Mouse (Mus musculus) heart, embryonic 11.5 days (tissue): Measurements from ENCODE around the gene Atn1. TPM values are rescaled to one million over a fixed set of nuclear protein-coding genes. Genes with fewer than 3 reads are reported as not detected.
"Not testable (repeated sequence)": the region's sequence is repeated elsewhere in the genome, so short reads cannot be mapped to it uniquely, and the experiment has no call there.

ENCODE experiments used
- ATAC-seq: fragments of 200-750 bp; cut with Nextera tagmentation; replicated peaks from 2 replicates; pipeline ENCODE4 v1.8.0; 2017; ENCODE audit warnings: moderate library complexity; ENCODE audit not compliant: insufficient number of reproducible peaks, low FRiP score, low TSS enrichment
- H3K27ac ChIP-seq: fragments of 300-500 bp; sonication (generic); 2 replicates; pipeline ENCODE4 v1.5.1; 2014; ENCODE audit warnings: mild to moderate bottlenecking, low read depth, low read length
- H3K27me3 ChIP-seq: fragments of 300-500 bp; sonication (generic); 2 replicates; pipeline ENCODE4 v1.6.1; 2014; ENCODE audit warnings: mild to moderate bottlenecking, low read length, mixed read lengths; ENCODE audit not compliant: control insufficient read depth, insufficient read depth
- H3K36me3 ChIP-seq: fragments of 300-500 bp; sonication (generic); 2 replicates; pipeline ENCODE4 v1.6.1; 2014; ENCODE audit warnings: mild to moderate bottlenecking, low read length, moderate library complexity, mixed read lengths; ENCODE audit not compliant: control insufficient read depth, insufficient read depth
- H3K4me1 ChIP-seq: fragments of 300-500 bp; sonication (generic); 2 replicates; pipeline ENCODE4 v1.6.1; 2014; ENCODE audit warnings: low read length; ENCODE audit not compliant: control insufficient read depth, insufficient read depth
- H3K4me2 ChIP-seq: fragments of 300-500 bp; sonication (generic); 2 replicates; pipeline ENCODE4 v1.6.1; 2014; ENCODE audit warnings: mild to moderate bottlenecking, moderate library complexity
- H3K4me3 ChIP-seq: fragments of 300-500 bp; sonication (generic); 2 replicates; pipeline ENCODE4 v1.5.1; 2014; ENCODE audit warnings: low read depth, low read length
- H3K9ac ChIP-seq: fragments of 300-500 bp; sonication (generic); 2 replicates; pipeline ENCODE4 v1.6.1; 2014; ENCODE audit warnings: mild to moderate bottlenecking, low read depth, low read length, moderate library complexity
- H3K9me3 ChIP-seq: fragments of 300-500 bp; sonication (generic); replicated peaks from 2 replicates; pipeline ENCODE4 v1.6.1; 2016; ENCODE audit warnings: low read length; ENCODE audit not compliant: control insufficient read depth
- whole genome bisulfite sequencing: fragments of 180-500 bp; shearing (Covaris S2); extraction: QIAGEN DNeasy Blood & Tissue Kit; methylation state at CpG from one replicate; pipeline ENCODE4 v1.1.7; 2014; ENCODE audit not compliant: insufficient replicate concordance; 5-methylcytosine and 5-hydroxymethylcytosine counted together
- polyA plus RNA-seq: library from polyadenylated mRNA; unstranded; fragments of >200 nt; fragmentation: Nextera tagmentation; extraction: Ambion mirVana; gene quantifications from 2 replicates; pipeline ENCODE4 v1.2.1, GENCODE M21; 2014

Gene Atn1
- polyA plus RNA-seq: 7.4 and 9.5 TPM in 2 replicates

- peak; percentile 71 for ATAC-seq
- H3K9me3 ChIP-seq: no peaks in the 10 kb centered on the region
- H3K4me3 ChIP-seq: peak within 1 kb of the TSS; percentile 89
- H3K9ac ChIP-seq: peak within 1 kb of the TSS; percentile 93
- H3K27ac ChIP-seq: peak within 1 kb of the TSS; percentile 95
- H3K4me1 ChIP-seq: peaks cover 34% of the 10 kb centered on the region
- peaks cover 5% of the 10 kb centered on the region; the same call in 1 of the 2 replicates for H3K27me3 ChIP-seq
- H3K36me3 ChIP-seq: no peaks in the 10 kb centered on the region
- WGBS: under 1% methylated on average over 59 of the region's 100 CpGs
- H3K4me2 ChIP-seq: peak within 1 kb of the TSS; percentile 82
These were observed at the start of gene Atn1, which contains the start of gene Gm45234 for GRCm38 (mm10) chr6:124755831-124756595. Gene Atn1, minus strand, starts transcription at chr6:124756524. Gene Gm45234, minus strand, starts transcription at chr6:124756021.

- Histone ChIP-seq H3K27me3 (no peaks in the 10 kb centered on the region), H3K4me2 (peak overlapping the region; percentile 85), H3K4me3 (peak overlapping the region; percentile 56), H3K36me3 (peaks cover 6% of the 10 kb centered on the region), H3K4me1 (peaks cover 29% of the 10 kb centered on the region), H3K27ac (peak overlapping the region; percentile 94), H3K9ac (peak overlapping the region; percentile 74), H3K9me3 (no peaks in the 10 kb centered on the region)
- 1% methylated on average over 34 of the region's 34 CpGs for WGBS
- peak; percentile 78 for ATAC-seq
These were observed 49.3 kb upstream of the Atn1 start for GRCm38 (mm10) chr6:124805341-124806321.

GRCm38 (mm10) chr6:124804341-124804740 is 48.0 kb upstream of the Atn1 start:
- WGBS: 81% methylated on average over 3 of the region's 3 CpGs
- Histone ChIP-seq H3K4me2 (no peak overlapping the region), H3K9me3 (no peaks in the 10 kb centered on the region), H3K4me1 (peaks cover 20% of the 10 kb centered on the region), H3K27ac (no peak overlapping the region), H3K9ac (no peak overlapping the region), H3K36me3 (no peaks in the 10 kb centered on the region), H3K4me3 (no peak overlapping the region), H3K27me3 (no peaks in the 10 kb centered on the region)
- no peak for ATAC-seq

- H3K4me2 ChIP-seq, H3K27me3 ChIP-seq, H3K9me3 ChIP-seq, H3K4me3 ChIP-seq, H3K9ac ChIP-seq, H3K36me3 ChIP-seq, ATAC-seq, H3K27ac ChIP-seq: not testable (repeated sequence)
- WGBS: 93% methylated on average over 4 of the region's 4 CpGs
- H3K4me1 ChIP-seq: peaks cover 20% of the 10 kb centered on the region
These were observed 47.4 kb upstream of the Atn1 start for GRCm38 (mm10) chr6:124803691-124804090.

- Histone ChIP-seq H3K9me3 (no peaks in the 10 kb centered on the region), H3K4me3 (no peak overlapping the region), H3K27ac (no peak overlapping the region), H3K4me2 (no peak overlapping the region), H3K4me1 (peaks cover 16% of the 10 kb centered on the region), H3K9ac (no peak overlapping the region), H3K27me3 (no peaks in the 10 kb centered on the region), H3K36me3 (no peaks in the 10 kb centered on the region)
- 68% methylated on average over 3 of the region's 3 CpGs for WGBS
- no peak for ATAC-seq
These were observed 46.7 kb upstream of the Atn1 start for GRCm38 (mm10) chr6:124803061-124803460.

GRCm38 (mm10) chr6:124802400-124802799 is 46.1 kb upstream of the Atn1 start:
- H3K9ac ChIP-seq, H3K36me3 ChIP-seq, H3K9me3 ChIP-seq, H3K27me3 ChIP-seq, ATAC-seq: not testable (repeated sequence)
- WGBS: 12% methylated on average over 5 of the region's 9 CpGs
- H3K27ac ChIP-seq: 0 out of 2 replicates have a peak overlapping the region, but pooled peaks have one; percentile 29
- H3K4me1 ChIP-seq: peaks cover 14% of the 10 kb centered on the region; the same call in 1 of the 2 replicates
- H3K4me3 ChIP-seq: peak overlapping the region; percentile 23; the same call in 1 of the 2 replicates
- peak overlapping the region; percentile 54 for H3K4me2 ChIP-seq

- no peak overlapping the region for H3K9ac ChIP-seq
- no peak for ATAC-seq
- no peak overlapping the region for H3K4me3 ChIP-seq
- WGBS: 80% methylated on average over 2 of the region's 2 CpGs
- no peaks in the 10 kb centered on the region for H3K9me3 ChIP-seq
- H3K36me3 ChIP-seq: no peaks in the 10 kb centered on the region
- H3K4me2 ChIP-seq: no peak overlapping the region
- no peak overlapping the region for H3K27ac ChIP-seq
- H3K27me3 ChIP-seq: no peaks in the 10 kb centered on the region
- no peaks in the 10 kb centered on the region for H3K4me1 ChIP-seq
These were observed 39.9 kb upstream of the Atn1 start for GRCm38 (mm10) chr6:124796200-124796599.

- H3K27me3 ChIP-seq: no peaks in the 10 kb centered on the region
- no peaks in the 10 kb centered on the region for H3K36me3 ChIP-seq
- no peak overlapping the region for H3K4me2 ChIP-seq
- H3K9me3 ChIP-seq: no peaks in the 10 kb centered on the region
- no peak for ATAC-seq
- WGBS: 86% methylated on average over 4 of the region's 4 CpGs
- H3K4me3 ChIP-seq: no peak overlapping the region
- no peak overlapping the region for H3K27ac ChIP-seq
- H3K4me1 ChIP-seq: no peaks in the 10 kb centered on the region
- no peak overlapping the region for H3K9ac ChIP-seq
These were observed 39.5 kb upstream of the Atn1 start for GRCm38 (mm10) chr6:124795781-124796180.
